Mouse (Mus musculus) T-cell, adult 2 months (primary cell): ENCODE measurements around the gene Serpina1f.
"Not testable (repeated sequence)": the region's sequence is repeated elsewhere in the genome, so short reads cannot be mapped to it uniquely, and the experiment has no call there.

Source experiments
- DNase-seq: peaks from one replicate; pipeline ENCODE4 v3.0.0; 2022; ENCODE audit warnings: low spot score

The Serpina1f gene

DNA sequence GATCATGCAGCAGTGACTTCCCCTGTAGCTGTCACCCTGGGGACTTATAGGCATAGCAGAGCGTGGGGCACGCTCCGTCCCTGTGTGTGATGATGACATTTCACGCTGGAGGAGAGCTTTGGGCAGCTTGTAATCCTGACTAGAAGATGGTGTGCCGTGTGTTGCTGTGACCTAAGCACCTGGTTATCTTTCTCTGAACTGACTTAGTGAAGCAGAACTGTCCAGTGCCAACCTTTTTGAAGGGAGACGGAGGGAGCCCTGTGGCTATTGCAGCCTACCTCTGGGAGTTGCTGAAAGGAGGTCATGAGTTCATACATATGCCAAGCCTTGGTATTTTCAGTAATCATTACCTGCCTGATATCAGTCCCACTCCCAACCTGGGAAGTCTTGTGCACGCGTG lies at the start of gene Serpina1f:
Gene Serpina1f (minus strand): TSS at position 101 of the 400 bp plus-strand sequence.
- DNase-seq = no peak

DNA sequence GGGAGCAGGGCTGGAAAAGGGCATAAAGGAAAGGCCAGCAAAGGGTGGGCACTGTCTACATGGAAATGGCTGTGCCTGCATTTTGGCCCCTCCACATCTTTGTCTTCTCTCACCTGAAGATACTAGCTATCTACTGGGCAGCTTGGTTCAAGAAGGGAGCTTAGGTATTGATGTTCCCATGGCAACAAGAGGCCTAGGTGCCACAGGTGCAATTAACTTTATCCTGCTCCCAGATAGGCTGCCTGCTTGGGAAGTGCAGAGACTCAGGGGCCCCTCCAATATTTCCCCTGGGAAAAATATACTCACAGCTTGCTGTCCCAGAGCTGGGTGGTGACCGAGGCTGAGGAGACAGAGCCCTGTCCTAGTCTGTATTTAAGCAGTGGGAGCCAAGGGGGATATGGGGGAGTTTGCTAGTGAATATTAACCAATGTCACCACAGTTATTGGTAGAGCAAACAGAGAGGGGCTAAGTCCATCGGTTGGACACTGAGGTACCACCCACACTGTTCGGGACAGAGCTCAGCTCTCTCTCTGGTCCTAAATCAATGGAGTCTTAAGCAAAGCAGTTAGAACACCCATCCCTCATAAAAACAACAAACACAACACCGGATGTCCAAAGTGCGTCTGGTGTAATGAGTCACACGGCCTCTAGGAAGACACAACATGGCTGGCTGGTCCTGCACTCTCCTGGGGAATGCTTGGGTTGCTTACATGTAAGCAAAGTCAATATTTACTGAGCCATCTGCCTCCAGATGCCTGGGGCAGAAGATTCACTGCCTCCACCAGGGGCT lies 42.7 kb upstream of the Serpina1f start:
- DNase-seq = not testable (repeated sequence)

DNA sequence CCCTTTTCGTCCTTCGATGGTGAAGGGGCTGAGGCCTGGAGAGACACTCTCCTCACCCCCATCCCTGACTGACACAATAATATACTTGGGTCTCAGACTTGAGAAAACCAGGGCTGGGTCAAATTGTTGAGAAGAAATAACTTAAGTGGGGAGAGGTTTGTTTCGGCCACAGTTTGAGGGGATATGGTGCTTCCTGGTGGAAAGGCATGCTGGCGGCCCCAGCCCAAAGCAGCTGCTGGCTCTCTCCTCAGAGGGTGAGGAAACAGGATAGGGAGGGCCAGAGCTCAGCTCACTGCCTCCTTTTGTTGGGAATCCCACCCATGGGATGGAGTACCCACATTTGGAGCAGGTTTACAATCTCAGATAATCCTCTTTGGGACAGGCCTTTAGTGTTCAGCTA lies 40.2 kb upstream of the Serpina1f start:
- DNase-seq = not testable (repeated sequence)

- DNase-seq = not testable (repeated sequence)
Measured at GRCm38 (mm10) chr12:103735101-103735500, 39.8 kb upstream of the Serpina1f start.

GRCm38 (mm10) chr12:103711537-103711936 lies 16.2 kb upstream of the Serpina1f start:
- DNase-seq = no peak

DNA sequence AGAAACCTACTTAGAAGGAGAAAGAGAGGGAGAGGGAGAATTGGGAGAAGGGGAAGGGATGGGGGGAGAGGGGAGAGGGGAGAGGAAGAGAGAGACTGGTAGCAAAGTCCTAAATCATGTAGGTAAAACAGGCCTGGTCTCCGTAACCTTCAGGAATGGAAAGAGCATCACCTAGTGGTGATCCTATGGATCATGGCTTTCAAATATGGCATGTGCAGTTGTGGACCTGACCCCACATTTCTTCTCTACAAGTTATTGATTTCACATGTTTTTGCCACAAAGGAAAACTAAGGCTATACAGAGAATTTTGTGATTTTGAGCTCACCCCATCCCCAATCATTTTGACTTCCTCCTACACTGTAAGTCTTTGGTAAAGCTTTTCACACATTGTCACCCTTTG lies 15.1 kb upstream of the Serpina1f start:
- no peak for DNase-seq

- no peak for DNase-seq
Measured at GRCm38 (mm10) chr12:103706113-103706512, 10.8 kb upstream of the Serpina1f start.

DNA sequence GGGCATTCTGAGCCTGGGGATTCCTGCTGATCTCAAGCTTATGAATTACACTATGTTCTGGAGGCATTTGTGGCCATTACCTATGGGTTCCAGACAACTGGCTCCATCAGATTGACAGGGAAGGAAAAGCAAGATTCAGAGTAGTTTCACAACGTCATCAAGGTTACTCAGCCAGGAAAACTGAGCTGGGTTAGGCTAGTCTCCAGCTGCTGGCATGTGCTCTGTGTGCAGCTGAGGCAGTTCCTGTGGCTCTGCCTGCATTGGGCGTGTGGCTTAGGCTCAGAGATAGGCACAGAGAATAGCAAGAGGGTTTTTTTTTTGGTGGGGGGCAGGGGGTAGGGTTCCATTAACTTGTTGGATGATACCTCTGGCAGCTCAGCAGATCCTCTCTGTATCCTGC lies 10.2 kb upstream of the Serpina1f start:
- no peak for DNase-seq

DNA sequence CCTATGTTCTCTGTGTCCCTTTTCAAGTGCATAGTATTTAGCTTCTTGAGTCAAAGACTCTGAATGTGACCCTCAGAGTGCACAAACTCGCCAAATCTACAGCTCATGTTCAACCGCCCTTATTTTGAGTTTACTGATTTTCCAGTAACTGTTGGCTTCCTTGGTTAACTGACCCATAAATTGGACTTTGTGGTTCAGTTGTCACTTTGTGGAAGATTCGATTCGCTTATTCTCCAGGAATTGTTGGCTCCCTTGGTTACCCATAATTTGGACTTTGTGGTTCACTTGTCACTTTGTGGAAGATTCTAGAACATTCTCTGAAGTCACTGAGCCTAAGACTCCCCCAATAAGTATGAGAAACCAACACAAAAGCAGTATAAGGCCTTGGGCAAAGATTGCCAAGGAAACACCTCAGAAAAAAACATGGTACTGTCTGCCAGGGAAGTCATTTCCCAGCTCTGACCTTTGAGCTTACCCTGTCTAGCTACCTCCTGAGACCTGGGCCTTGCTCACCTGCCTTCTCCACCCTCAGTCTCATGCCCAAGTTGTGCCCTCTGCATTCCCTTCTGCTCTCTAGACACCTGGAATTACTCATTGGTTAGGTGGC lies 4.9 kb upstream of the Serpina1f start:
- no peak for DNase-seq

- no peak for DNase-seq
Measured at GRCm38 (mm10) chr12:103688221-103688814, 7.0 kb downstream of the Serpina1f start.

GRCm38 (mm10) chr12:103687021-103687420 lies 8.3 kb downstream of the Serpina1f start:
- DNase-seq = no peak

DNA sequence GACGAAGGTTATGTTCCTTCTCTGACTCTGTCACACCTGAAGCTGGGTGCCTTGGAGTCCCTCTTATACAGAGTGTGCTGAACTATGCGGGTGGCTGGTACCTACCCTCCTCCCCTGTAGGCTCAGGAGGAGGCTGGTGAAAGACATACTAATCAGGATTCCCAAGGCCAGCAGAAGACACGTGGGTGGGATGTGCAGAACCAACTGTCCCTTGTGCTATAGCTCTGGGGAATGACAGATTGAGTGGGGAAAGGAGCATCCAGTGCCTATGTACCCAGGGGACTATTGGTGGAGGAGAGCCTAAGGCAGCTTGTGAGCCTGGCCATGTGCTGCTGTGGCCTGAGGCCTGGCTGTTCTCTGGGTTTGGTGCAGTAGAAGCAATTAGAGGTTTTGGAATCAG lies 9.3 kb downstream of the Serpina1f start:
- no peak for DNase-seq

- DNase-seq = no peak
Measured at GRCm38 (mm10) chr12:103685386-103685785, 9.9 kb downstream of the Serpina1f start.

DNA sequence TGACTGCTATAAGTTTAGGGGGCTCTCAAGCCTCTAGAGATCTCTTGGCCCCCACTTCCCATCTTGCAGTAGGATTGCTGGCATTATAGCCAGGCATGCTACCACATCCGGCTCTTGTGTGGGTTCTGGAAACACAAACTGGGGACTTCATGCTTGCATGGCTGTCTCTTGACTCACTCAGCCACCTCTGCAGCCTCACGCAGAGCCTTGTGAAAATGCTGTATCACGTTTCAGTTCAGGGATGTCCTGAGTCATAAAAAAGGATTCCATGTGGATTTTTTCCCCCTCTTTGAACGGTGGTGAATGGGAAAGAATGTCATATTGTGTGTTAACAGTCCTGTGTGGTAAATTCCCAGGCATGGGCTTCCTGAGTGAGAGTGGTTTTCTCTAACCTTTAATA lies 11.6 kb downstream of the Serpina1f start:
- no peak for DNase-seq

DNA sequence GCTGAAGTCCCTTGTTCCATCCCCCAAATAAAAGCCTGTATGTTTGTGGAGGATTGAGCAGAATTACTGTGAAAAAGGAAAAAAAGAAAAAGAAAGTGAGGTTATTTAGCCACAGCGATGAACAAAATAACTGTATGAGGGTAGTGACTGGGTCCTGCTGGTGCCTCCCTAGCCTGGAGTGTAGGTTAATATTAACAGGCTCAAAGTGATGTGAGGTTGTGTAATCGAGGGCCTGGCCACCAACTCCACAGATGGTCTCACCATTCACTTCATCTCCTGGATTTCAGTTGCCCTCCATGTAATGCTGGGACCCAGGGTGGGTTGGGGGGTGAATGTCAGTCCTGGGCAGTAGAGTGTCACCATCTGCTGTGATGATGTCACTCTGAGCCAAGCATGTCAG lies 13.6 kb downstream of the Serpina1f start:
- no peak for DNase-seq

DNA sequence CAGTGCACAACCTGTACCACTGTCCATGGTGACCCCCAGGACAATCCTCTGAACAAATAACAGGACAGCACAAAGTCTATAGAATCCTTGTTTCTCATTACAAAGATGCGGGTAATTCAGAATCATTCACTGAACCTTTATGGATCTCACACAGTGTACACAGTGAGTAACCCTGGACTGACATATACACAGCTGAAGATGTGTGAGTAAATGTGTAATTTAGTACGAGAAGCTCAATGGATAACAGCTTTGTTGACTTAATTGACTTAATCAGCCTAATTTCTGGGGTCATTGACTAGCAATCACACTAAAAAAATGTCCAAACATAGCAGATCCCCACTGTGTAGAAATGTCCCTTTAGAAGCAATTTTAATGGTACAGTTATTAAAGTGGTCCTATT lies 14.2 kb downstream of the Serpina1f start:
- DNase-seq = no peak

DNA sequence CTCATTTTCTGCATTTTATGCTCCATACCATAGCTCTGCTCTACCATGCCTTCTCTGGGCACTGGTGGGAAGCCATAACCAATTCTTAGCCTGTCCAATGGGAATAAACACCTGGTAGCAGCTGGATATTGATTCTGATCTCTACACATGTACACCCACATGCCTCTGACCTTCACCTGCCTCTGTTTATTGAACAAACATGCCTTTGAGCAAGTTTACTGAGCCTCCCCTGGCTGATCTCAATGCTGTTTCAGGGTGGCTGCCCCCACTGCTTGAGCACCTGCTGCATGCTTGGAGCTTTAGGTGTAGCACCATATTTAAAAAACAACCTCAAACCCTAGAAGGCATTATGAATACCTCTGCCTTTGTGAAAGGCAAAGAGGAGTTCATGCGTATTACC lies 15.5 kb downstream of the Serpina1f start:
- DNase-seq = not testable (repeated sequence)

DNA sequence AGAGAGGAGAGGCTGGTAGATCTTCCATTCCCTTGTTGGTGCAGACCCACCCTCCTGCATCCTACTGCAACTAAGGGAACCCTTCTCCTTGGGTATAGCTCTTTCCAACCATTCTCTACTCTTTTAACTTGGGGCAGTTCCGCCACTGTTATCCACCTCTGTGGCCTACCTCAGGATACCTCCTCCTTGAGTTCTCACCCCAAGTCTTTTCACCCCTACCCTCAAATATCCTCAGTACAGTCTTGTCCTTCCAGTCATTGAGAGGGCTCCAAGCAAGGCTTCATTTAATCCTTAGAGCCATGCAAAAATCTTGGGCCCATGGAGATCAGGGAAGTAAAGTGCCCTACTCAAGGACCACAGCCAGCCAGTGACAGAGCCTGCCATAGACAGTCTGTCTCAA lies 19.3 kb downstream of the Serpina1f start, which contains the start of gene Serpina16:
Gene Serpina16 (minus strand): TSS at position 101 of the 400 bp plus-strand sequence.
- DNase-seq = no peak

DNA sequence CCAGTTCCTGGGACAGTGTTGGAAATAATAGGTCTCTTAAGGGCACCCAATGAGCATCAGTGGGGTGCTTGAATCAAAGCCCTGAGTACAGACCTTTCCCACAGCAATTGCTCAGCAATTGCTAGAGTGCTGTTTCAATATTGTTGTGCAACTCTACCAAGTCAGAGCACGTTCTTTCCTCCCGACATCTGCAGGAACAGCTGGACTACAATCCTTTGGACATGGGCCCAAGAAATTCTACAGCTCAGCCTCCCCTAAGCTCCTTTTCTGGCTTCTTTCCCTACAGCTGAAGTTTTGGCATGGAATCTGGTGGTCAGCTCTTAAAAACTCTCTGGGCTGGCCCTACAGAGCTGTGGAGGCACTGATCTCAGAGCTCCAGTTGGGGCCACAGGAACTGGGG lies 22.1 kb downstream of the Serpina1f start:
- DNase-seq = no peak

GRCm38 (mm10) chr12:103671483-103671882 lies 23.8 kb downstream of the Serpina1f start:
- no peak for DNase-seq

DNA sequence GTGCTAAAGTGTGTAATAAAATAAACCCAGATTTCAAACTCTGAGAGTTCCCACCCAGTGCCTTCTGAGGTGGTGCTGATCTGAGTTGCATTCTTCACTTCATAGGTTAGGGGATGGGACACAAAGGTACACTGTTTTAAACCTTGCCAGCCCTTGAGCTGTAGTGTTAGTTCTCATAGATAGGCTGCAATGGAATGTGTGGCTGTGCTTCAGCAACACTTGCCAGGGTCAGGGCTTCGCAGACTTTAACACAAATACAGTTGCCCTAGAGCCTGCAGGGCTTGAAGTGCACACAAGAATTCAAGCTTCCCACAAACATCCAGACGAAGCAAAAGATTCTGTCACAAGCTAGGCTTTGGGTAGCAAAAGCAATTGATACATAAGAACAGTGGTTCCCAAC lies 24.4 kb downstream of the Serpina1f start:
- DNase-seq = no peak

GRCm38 (mm10) chr12:103670344-103670743 lies 25.0 kb downstream of the Serpina1f start:
- DNase-seq = no peak

GRCm38 (mm10) chr12:103665286-103665685 lies 30.0 kb downstream of the Serpina1f start:
- no peak for DNase-seq
